Mouse (Mus musculus) E14TG2a.4 (cell line): ENCODE measurements around the gene Dcps.

Source experiments
- CTCF ChIP-seq: conservative IDR thresholded peaks from 2 replicates; pipeline ENCODE4 v1.5.1; 2014; ENCODE audit warnings: low read length
- POU5F1 ChIP-seq: IDR thresholded peaks from 2 replicates; pipeline ENCODE4 v1.6.1; 2014; ENCODE audit warnings: low read length, borderline replicate concordance

GRCm38 (mm10) chr9:35198351-35198750 lies 22.5 kb upstream of the Dcps start:
- no peak for TF ChIP-seq CTCF
- TF ChIP-seq POU5F1 = no peak
